Mouse (Mus musculus) liver, embryonic 18 days (tissue): ENCODE results near the gene Glis3. TPM values are rescaled to one million over a fixed set of nuclear protein-coding genes. Genes with fewer than 3 reads are reported as not detected.

Experiments used
- polyA plus RNA-seq: library from polyadenylated mRNA; depleted of rRNA; stranded (reverse); fragments of >200 nt; gene quantifications from 2 replicates; pipeline ENCODE4 v1.2.3, GENCODE M21; 2012; rRNA removed

Gene Glis3
- 0.22 and 0.24 TPM in 2 replicates for polyA plus RNA-seq

DNA sequence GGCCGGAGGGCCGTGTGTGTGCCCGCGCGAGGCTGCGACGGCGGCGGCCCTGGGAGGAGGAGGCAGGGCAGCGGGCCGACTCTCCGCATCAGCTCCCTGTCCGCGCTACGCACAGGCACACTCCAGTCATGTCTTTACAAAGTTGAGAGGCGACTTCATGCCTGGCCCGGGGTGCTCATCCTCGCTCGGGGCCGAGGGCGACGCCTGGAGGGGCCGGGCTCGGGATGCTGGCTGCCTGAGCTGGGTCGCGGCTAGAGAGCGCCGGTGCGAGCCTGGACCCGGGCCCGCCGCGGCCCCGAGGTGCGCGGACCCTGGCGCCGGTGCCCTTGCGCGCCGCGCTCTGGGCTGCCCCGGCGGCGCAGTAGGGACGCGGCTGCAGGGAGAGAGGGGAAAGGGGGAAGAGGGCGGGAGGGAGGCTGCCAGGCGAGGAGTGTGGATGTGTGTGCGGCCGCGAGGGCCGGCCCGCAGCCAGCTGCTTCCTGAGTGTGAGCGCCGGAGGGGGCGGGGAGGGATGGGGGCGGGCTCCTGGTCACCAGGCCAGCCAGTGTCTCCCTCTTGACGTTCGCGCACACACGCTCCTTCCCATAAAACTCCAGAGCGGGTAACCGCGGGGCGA, at the start of gene Glis3:
TSS of gene Glis3 (minus strand) at position 302 of the 616 bp plus-strand sequence.

Other genes with a start within 250 kb of the Glis3 start
- not detected in 2 replicates for gene Slc1a1, start 155.0 kb upstream of the Glis3 start, polyA plus RNA-seq